Mouse (Mus musculus) spleen, adult 12 weeks (tissue): ENCODE data around the gene Best3.
"Not testable (repeated sequence)": the region's sequence is repeated elsewhere in the genome, so short reads cannot be mapped to it uniquely, and the experiment has no call there.

Source experiments
- DNase-seq: peaks from one replicate; pipeline ENCODE4 v3.0.0; 2022; ENCODE audit warnings: low spot score

The Best3 gene

GRCm38 (mm10) chr10:117026176-117026575 is 40.1 kb downstream of the Best3 start:
- DNase-seq = no peak

- no peak for DNase-seq
Measured at GRCm38 (mm10) chr10:117031160-117031559, 45.0 kb downstream of the Best3 start.

- peak; percentile 55 for DNase-seq
Measured at GRCm38 (mm10) chr10:117033785-117034184, 47.7 kb downstream of the Best3 start.

- no peak for DNase-seq
Measured at GRCm38 (mm10) chr10:117040355-117040754, 54.2 kb downstream of the Best3 start.

GRCm38 (mm10) chr10:117042295-117042694 is 56.2 kb downstream of the Best3 start:
- DNase-seq = no peak

- DNase-seq = not testable (repeated sequence)
Measured at GRCm38 (mm10) chr10:117043497-117044166, 57.5 kb downstream of the Best3 start.

GRCm38 (mm10) chr10:117045175-117046056 is 59.3 kb downstream of the Best3 start, which contains the start of gene Lrrc10:
TSS of gene Lrrc10 (plus strand) at chr10:117045341.
- no peak for DNase-seq

- no peak for DNase-seq
Measured at GRCm38 (mm10) chr10:117049253-117049652, 63.1 kb downstream of the Best3 start.

GRCm38 (mm10) chr10:117049961-117050597 is 64.0 kb downstream of the Best3 start:
- DNase-seq = no peak

GRCm38 (mm10) chr10:117055668-117056067 is 69.6 kb downstream of the Best3 start:
- no peak for DNase-seq

- DNase-seq = no peak
Measured at GRCm38 (mm10) chr10:117062894-117063253, 76.8 kb downstream of the Best3 start.

- peak; percentile 94 for DNase-seq
Measured at GRCm38 (mm10) chr10:117063254-117064021, 77.3 kb downstream of the Best3 start, which contains the start of gene Cct2. TSS of gene Cct2 (minus strand) at chr10:117063814.

GRCm38 (mm10) chr10:117064076-117064475 is 78.0 kb downstream of the Best3 start:
- no peak for DNase-seq

GRCm38 (mm10) chr10:117069109-117069508 is 83.0 kb downstream of the Best3 start:
- no peak for DNase-seq

GRCm38 (mm10) chr10:117072191-117072888 is 86.2 kb downstream of the Best3 start:
- no peak for DNase-seq

GRCm38 (mm10) chr10:117073176-117073575 is 87.1 kb downstream of the Best3 start:
- no peak for DNase-seq
